Mouse (Mus musculus) stomach, embryonic 15.5 days (tissue): Measurements from ENCODE around the gene Otp. TPM values are rescaled to one million over a fixed set of nuclear protein-coding genes. Genes with fewer than 3 reads are reported as not detected.
A peak's percentile ranks its signal among the peaks of the same experiment; 100 is the strongest.

Experiments used
- ATAC-seq: fragments of 200-750 bp; cut with Nextera tagmentation; 2 replicates; pipeline ENCODE4 v1.8.0; 2017; ENCODE audit warnings: low read depth, moderate number of reproducible peaks, moderate TSS enrichment; ENCODE audit not compliant: insufficient read depth, low FRiP score
- H3K27ac ChIP-seq: fragments of 300-500 bp; sonication (generic); 2 replicates; pipeline ENCODE4 v1.5.1; 2015; ENCODE audit warnings: mild to moderate bottlenecking, inconsistent platforms
- H3K27me3 ChIP-seq: fragments of 300-500 bp; sonication (generic); replicated peaks from 2 replicates; pipeline ENCODE4 v1.6.1; 2015; ENCODE audit warnings: inconsistent platforms
- H3K36me3 ChIP-seq: fragments of 300-500 bp; sonication (generic); 2 replicates; pipeline ENCODE4 v1.6.1; 2015; ENCODE audit warnings: inconsistent platforms
- H3K4me1 ChIP-seq: fragments of 300-500 bp; sonication (generic); 2 replicates; pipeline ENCODE4 v1.6.1; 2015; ENCODE audit warnings: inconsistent platforms
- H3K4me2 ChIP-seq: fragments of 300-500 bp; sonication (generic); 2 replicates; pipeline ENCODE4 v1.6.1; 2015; ENCODE audit warnings: mild to moderate bottlenecking, inconsistent platforms
- H3K4me3 ChIP-seq: fragments of 300-500 bp; sonication (generic); replicated peaks from 2 replicates; pipeline ENCODE4 v1.5.1; 2015; ENCODE audit warnings: inconsistent platforms
- H3K9ac ChIP-seq: fragments of 300-500 bp; sonication (generic); 2 replicates; pipeline ENCODE4 v1.6.1; 2015; ENCODE audit warnings: inconsistent platforms
- H3K9me3 ChIP-seq: fragments of 300-500 bp; sonication (generic); 2 replicates; pipeline ENCODE4 v1.6.1; 2016; ENCODE audit warnings: inconsistent platforms
- WGBS: fragments of 180-500 bp; shearing (Covaris S2); methylation state at CpG from one replicate; pipeline ENCODE4 v1.1.7; 2015; 5-methylcytosine and 5-hydroxymethylcytosine counted together
- polyA plus RNA-seq: library from polyadenylated mRNA; unstranded; fragments of >200 nt; fragmentation: Nextera tagmentation; extraction: Ambion mirVana; gene quantifications from 2 replicates; pipeline ENCODE4 v1.2.1, GENCODE M21; 2015

The Otp gene
- polyA plus RNA-seq, result not detected in 2 replicates

DNA sequence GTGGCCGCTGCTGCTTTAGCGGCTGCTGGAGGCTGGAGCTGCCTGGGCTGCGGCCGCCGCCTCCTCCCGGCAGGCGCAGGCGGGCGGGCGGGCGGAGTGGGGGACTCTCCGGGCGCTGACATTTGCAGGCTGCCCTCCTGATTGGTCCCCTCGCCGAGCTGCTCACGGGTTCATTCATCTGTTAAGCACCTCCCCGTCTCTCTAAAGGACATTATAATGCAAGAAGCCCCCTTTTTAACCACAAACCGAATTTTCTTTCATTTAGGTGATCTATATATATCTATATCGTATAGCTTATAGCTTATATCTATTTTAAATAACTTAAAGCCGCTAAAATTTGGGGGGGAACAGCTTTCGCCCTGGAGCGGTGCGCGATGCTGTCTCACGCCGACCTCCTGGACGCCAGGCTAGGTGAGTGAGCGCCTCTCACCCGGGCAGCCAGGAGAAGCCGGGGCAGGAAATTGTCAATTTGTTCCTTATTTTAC, at the start of gene Otp:
Gene Otp, plus strand, starts transcription at position 207 of the 485 bp plus-strand sequence.
- Histone ChIP-seq H3K4me2 (no peak within 1 kb of the TSS), H3K27me3 (peaks cover 80% of the 10 kb centered on the region), H3K9ac (no peak within 1 kb of the TSS), H3K36me3 (no peaks in the 10 kb centered on the region), H3K4me3 (no peak within 1 kb of the TSS), H3K27ac (no peak within 1 kb of the TSS), H3K4me1 (peaks cover 8% of the 10 kb centered on the region; the same call in 1 of the 2 replicates), H3K9me3 (no peaks in the 10 kb centered on the region)
- WGBS, result 3% methylated on average over 29 of the region's 30 CpGs
- ATAC-seq, result no peak

DNA sequence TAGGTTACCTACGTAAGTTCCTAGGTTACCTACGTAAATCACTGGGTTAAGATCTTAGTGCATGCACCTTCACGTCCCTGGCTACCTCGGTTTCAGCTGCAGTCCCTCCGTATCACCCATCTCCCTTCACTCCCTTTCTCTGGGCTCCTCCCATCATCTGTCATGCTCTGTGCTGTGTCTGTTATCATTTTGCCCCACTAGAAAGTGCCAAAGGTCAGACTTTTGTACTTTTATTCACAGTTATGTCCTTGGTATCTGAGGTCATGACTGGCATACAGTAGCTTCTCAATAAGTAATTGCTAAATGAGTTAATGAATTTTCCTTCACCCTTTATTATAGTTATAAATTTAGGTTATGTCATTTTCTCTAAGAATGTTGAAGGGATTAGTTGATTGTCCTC, 49.0 kb upstream of the Otp start:
- 80% methylated on average over 5 of the region's 5 CpGs for WGBS
- Histone ChIP-seq H3K9ac (no peak overlapping the region), H3K9me3 (no peaks in the 10 kb centered on the region), H3K36me3 (no peaks in the 10 kb centered on the region), H3K27me3 (no peaks in the 10 kb centered on the region), H3K4me3 (no peak overlapping the region), H3K4me1 (0 out of 2 replicates have a peak, but pooled peaks cover 3% of the 10 kb centered on the region), H3K27ac (no peak overlapping the region), H3K4me2 (no peak overlapping the region)
- no peak for ATAC-seq

DNA sequence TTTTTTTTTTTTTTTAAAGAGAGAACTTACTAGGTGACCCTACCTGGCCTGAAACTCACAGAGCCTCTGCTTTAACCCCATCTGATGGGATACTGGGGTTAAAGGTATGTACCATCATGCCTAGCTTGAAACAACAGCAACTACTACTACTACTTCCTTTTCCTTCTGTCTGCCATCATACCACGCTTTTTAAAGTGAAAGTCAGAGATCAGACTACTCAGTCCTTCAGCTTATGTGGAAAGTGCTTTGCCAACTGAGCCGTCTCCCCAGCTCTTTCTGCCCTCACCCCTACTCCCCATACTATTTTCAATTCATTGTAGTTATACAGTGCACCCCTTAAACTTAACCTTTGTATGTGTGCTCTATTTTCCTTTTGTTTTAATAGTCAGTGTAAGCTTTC, 48.4 kb upstream of the Otp start:
- Histone ChIP-seq H3K27me3 (no peaks in the 10 kb centered on the region), H3K27ac (no peak overlapping the region), H3K36me3 (no peaks in the 10 kb centered on the region), H3K9ac (no peak overlapping the region), H3K9me3 (no peaks in the 10 kb centered on the region), H3K4me3 (no peak overlapping the region), H3K4me2 (no peak overlapping the region), H3K4me1 (0 out of 2 replicates have a peak, but pooled peaks cover 3% of the 10 kb centered on the region)
- no peak for ATAC-seq
- whole genome bisulfite sequencing, result 88% methylated on average over 2 of the region's 2 CpGs

DNA sequence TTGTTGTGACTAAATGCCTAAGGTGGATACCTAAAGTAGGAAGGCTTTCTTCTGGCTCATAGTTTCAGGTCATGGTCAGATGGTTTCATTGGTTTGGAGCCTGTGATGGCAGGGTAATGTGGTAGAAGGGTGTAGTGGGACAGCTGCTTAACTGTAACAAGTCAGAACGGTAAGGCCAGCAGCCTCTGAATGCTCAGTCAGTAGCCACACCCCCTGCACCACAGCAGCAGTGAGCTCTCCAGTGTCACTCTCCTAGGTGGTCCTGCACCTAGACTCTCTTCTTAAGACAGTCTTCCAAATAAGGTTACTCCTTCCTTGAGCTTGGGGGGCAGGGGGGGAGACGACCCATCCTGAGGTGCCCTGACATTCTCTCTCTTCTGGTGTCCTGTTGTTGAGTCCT, 47.6 kb upstream of the Otp start:
- H3K9me3 ChIP-seq, result no peaks in the 10 kb centered on the region
- no peak overlapping the region for H3K27ac ChIP-seq
- no peak overlapping the region for H3K4me3 ChIP-seq
- H3K4me2 ChIP-seq, result no peak overlapping the region
- ATAC-seq, result no peak
- 24% methylated on average over 2 of the region's 2 CpGs for WGBS
- peaks cover 5% of the 10 kb centered on the region; the same call in 1 of the 2 replicates for H3K36me3 ChIP-seq
- no peak overlapping the region for H3K9ac ChIP-seq
- H3K4me1 ChIP-seq, result 0 out of 2 replicates have a peak, but pooled peaks cover 3% of the 10 kb centered on the region
- H3K27me3 ChIP-seq, result no peaks in the 10 kb centered on the region

DNA sequence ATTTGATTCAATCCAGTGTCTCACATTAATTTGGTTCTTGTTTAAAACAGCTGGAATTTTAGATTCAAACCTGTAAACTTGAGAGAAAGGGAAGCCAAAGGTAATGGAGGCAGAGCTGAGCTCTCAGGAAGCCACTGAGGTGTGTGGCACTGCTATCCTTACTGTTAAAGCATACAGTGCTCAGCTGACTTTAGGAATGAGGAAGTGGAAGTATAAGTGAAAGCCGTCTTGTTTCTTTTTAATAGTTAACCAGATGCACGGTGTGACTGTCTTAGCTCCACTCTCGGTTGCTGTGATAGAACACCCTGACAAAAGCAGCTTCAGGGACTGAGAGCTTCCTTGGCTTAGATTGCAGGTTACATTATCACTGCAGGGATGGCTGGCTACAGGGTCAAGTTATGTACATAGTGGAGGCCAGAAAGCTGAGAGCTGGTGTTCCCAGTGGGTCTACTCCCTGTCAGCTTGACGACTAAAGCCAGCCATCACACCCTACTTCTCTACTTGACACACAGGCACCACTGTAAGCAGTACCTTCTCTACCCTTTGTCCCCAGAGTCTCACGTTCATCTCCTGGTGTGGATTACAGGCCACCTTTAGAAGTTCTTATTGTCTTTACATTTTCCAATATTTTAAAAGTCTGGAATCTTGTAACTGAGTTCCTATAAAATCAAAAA, 37.2 kb upstream of the Otp start:
- H3K9me3 ChIP-seq, result no peaks in the 10 kb centered on the region
- H3K36me3 ChIP-seq, result peaks cover 9% of the 10 kb centered on the region; the same call in 1 of the 2 replicates
- no peaks in the 10 kb centered on the region for H3K4me1 ChIP-seq
- 53% methylated on average over 5 of the region's 5 CpGs for WGBS
- H3K27me3 ChIP-seq, result no peaks in the 10 kb centered on the region
- no peak overlapping the region for H3K9ac ChIP-seq
- no peak for ATAC-seq
- no peak overlapping the region for H3K27ac ChIP-seq
- H3K4me3 ChIP-seq, result no peak overlapping the region
- no peak overlapping the region for H3K4me2 ChIP-seq

DNA sequence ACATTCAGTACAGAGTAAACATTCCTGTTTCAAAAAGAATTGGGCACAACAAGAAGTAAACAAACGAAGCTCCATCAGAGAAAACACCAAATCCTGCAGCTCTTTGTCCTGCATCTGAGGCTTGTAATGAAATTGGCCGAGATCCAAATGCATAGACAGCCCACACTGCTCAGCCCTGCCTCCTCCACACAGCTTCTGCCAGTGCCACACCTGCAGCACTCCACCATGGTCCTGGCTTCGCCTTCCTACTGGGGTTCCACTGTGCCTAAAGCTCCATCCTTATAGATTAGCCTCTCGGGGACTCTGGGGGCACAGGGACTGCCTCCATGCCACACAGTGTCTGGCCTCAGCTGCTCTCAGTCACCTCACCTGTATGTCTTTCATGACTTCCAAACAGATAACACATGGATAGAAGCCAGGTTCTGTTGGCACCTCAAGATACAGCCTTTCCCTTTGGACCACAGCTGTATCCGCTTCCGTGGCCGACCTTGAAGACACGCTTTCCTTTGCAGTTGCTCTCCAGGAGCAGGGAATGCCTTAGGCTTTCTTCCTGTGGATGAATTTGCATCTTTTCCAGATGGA, 36.6 kb upstream of the Otp start:
- H3K36me3 ChIP-seq, result peaks cover 9% of the 10 kb centered on the region; the same call in 1 of the 2 replicates
- 78% methylated on average over 8 of the region's 8 CpGs for WGBS
- peak; percentile 50; the same call in 1 of the 2 replicates for ATAC-seq

DNA sequence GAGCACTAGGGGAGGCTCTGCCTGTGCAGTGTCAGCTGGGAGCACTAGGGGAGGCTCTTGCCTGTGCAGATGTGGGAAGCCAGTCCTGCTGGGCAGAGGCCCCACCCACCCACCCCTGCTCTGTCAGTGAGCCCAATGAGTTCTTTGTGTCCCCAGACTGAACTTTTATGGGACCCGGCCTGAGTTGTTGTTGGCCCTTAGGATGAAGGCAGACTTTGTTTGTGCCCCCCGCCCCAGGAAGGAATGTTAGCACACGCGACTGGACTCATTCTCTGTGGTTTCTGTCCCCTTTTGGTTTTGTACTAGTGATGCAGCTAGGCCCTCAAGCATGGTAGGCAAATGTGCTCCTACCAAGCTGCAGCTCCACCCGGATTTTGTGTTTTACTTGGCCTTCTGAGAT, 32.2 kb upstream of the Otp start:
- no peaks in the 10 kb centered on the region for H3K9me3 ChIP-seq
- peaks cover 6% of the 10 kb centered on the region; the same call in 1 of the 2 replicates for H3K36me3 ChIP-seq
- H3K4me1 ChIP-seq, result no peaks in the 10 kb centered on the region
- H3K27ac ChIP-seq, result no peak overlapping the region
- ATAC-seq, result no peak
- WGBS, result 74% methylated on average over 5 of the region's 5 CpGs
- H3K4me2 ChIP-seq, result no peak overlapping the region
- H3K27me3 ChIP-seq, result no peaks in the 10 kb centered on the region
- no peak overlapping the region for H3K9ac ChIP-seq
- H3K4me3 ChIP-seq, result no peak overlapping the region

More for the DNA sequence above, 36.6 kb upstream of the Otp start:
- H3K9me3 ChIP-seq, result no peaks in the 10 kb centered on the region
- no peak overlapping the region for H3K9ac ChIP-seq
- no peaks in the 10 kb centered on the region for H3K4me1 ChIP-seq
- H3K4me2 ChIP-seq, result no peak overlapping the region
- no peak overlapping the region for H3K27ac ChIP-seq
- H3K4me3 ChIP-seq, result no peak overlapping the region
- H3K27me3 ChIP-seq, result no peaks in the 10 kb centered on the region

DNA sequence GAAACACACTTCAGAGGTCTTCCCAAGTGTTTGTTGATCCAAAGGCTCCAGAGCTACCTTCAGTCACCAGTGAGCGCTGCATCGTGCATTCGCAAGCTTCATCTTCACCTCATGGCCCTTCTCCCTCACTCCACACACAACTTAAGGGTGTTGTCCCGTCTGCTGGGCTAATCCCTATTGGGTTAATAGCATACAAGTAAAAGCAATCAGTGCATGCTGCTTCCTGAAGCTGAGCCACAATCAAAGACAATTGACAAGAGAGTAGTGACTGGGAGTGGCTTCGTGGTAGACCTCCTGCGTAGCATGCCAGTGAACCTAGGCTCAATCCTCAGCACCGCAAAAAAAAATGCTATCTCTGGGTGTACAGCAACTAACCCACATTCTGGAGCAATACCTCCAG, 27.5 kb upstream of the Otp start:
- Histone ChIP-seq H3K36me3 (no peaks in the 10 kb centered on the region), H3K4me1 (no peaks in the 10 kb centered on the region), H3K4me2 (no peak overlapping the region), H3K9me3 (no peaks in the 10 kb centered on the region), H3K27me3 (no peaks in the 10 kb centered on the region), H3K9ac (no peak overlapping the region), H3K4me3 (no peak overlapping the region), H3K27ac (no peak overlapping the region)
- ATAC-seq, result no peak
- WGBS, result 72% methylated on average over 7 of the region's 7 CpGs

DNA sequence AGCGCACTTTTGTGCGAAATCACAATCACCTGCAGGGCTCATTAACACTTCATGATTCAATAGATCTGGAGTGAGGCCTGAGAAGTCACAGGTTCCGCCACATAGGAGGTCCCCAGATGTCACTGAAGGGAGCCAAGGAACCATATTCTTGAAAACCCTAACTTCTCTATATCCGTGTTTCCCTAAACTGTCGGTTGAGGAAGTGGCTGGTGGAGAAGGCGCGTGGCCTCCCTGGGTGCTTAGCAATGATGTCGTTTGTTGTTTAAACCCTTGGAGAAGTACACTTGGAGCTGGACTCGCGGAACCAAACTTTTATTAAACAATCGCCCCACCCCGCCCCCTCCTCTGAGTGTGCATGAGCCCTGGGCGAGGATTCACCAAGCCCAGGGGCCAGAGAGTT, 26.1 kb upstream of the Otp start:
- Histone ChIP-seq H3K36me3 (no peaks in the 10 kb centered on the region), H3K27ac (no peak overlapping the region), H3K4me3 (no peak overlapping the region), H3K4me1 (no peaks in the 10 kb centered on the region), H3K9ac (no peak overlapping the region), H3K9me3 (no peaks in the 10 kb centered on the region), H3K27me3 (no peaks in the 10 kb centered on the region), H3K4me2 (no peak overlapping the region)
- 57% methylated on average over 13 of the region's 13 CpGs for WGBS
- ATAC-seq, result no peak

DNA sequence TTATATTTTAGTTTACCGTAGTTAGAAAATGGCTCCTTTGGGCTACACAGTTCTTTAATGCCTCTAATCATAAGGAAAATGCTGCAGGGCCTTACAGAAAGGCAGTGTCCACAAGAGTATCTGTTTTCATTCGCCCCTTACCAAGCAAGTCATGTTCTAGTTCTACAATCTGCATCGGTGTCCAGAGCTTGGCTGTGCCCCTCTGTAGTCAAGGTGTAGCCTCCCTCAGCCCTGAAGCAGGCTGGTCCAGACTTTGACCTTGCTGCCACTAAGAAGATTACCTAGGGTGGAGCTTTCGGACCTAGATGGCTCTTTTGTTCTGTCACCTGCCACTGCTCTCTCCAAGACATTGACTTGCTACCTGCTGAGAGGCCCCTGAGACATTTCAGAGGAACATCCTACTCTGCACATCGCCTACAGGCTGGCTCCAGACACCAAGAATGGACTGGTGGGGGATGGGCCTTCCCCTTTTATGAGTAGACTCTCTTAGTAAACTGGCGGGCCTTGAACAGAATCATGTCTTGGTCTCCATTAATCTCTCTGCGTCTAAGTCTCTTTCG, 17.3 kb upstream of the Otp start:
- WGBS, result 68% methylated on average over 8 of the region's 8 CpGs
- Histone ChIP-seq H3K27ac (no peak overlapping the region), H3K9me3 (no peaks in the 10 kb centered on the region), H3K4me2 (no peak overlapping the region), H3K36me3 (no peaks in the 10 kb centered on the region), H3K9ac (no peak overlapping the region), H3K4me3 (no peak overlapping the region), H3K27me3 (0 out of 2 replicates have a peak, but pooled peaks cover 4% of the 10 kb centered on the region), H3K4me1 (no peaks in the 10 kb centered on the region)
- no peak for ATAC-seq

DNA sequence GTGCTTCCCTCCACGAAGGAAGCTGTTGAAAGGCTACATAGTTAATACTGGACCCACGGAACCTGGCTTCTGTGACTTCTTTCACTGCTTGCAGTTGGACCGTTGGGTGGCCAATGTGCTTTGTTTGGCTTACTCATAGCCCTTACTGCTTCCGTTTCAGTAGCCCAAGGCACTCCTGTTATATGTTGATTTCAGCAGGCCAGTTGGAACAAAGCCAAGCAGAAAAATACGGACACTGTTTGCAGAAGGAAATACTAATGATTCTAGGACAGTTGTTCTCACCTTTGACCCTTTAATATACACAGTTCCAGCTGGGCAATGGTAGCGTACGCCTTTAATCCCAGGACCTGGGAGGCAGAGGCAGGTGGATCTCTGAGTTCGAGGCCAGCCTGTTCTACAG, 16.1 kb upstream of the Otp start:
- Histone ChIP-seq H3K9me3 (no peaks in the 10 kb centered on the region), H3K27me3 (peaks cover 11% of the 10 kb centered on the region; the same call in 1 of the 2 replicates), H3K4me2 (no peak overlapping the region), H3K4me1 (no peaks in the 10 kb centered on the region), H3K27ac (no peak overlapping the region), H3K4me3 (no peak overlapping the region), H3K36me3 (no peaks in the 10 kb centered on the region), H3K9ac (no peak overlapping the region)
- 61% methylated on average over 8 of the region's 8 CpGs for WGBS
- no peak for ATAC-seq
